Mouse (Mus musculus) liver, embryonic 15.5 days (tissue): ENCODE measurements at regions not wholly inside any gene's neighbourhood (a gene's known extent, or its start where the extent isn't known, plus 50 kb on each side); places are given as distances from the start of the nearest gene placed in this dataset.
A peak's percentile ranks its signal among the peaks of the same experiment; 100 is the strongest.
"Not testable (repeated sequence)": the region's sequence is repeated elsewhere in the genome, so short reads cannot be mapped to it uniquely, and the experiment has no call there.

Experiments used
- ATAC-seq: fragments of 200-750 bp; cut with Nextera tagmentation; 2 replicates; pipeline ENCODE4 v1.8.0; 2017; ENCODE audit warnings: moderate number of reproducible peaks, mild to moderate bottlenecking, moderate library complexity; ENCODE audit not compliant: insufficient read depth
- H3K27ac ChIP-seq: fragments of 300-500 bp; sonication (generic); replicated peaks from 2 replicates; pipeline ENCODE4 v1.5.1; 2015; ENCODE audit warnings: mild to moderate bottlenecking, inconsistent platforms
- H3K27me3 ChIP-seq: fragments of 300-500 bp; sonication (generic); 2 replicates; pipeline ENCODE4 v1.6.1; 2015; ENCODE audit warnings: mild to moderate bottlenecking, inconsistent platforms
- H3K36me3 ChIP-seq: fragments of 300-500 bp; sonication (generic); replicated peaks from 2 replicates; pipeline ENCODE4 v1.6.1; 2015; ENCODE audit warnings: moderate library complexity, mild to moderate bottlenecking, inconsistent platforms
- H3K4me1 ChIP-seq: fragments of 300-500 bp; sonication (generic); replicated peaks from 2 replicates; pipeline ENCODE4 v1.6.1; 2015; ENCODE audit warnings: inconsistent platforms
- H3K4me2 ChIP-seq: fragments of 300-500 bp; sonication (generic); 2 replicates; pipeline ENCODE4 v1.6.1; 2015; ENCODE audit warnings: moderate library complexity, mild to moderate bottlenecking, inconsistent platforms
- H3K4me3 ChIP-seq: fragments of 300-500 bp; sonication (generic); replicated peaks from 2 replicates; pipeline ENCODE4 v1.5.1; 2015; ENCODE audit warnings: mild to moderate bottlenecking, inconsistent platforms
- H3K9ac ChIP-seq: fragments of 300-500 bp; sonication (generic); 2 replicates; pipeline ENCODE4 v1.6.1; 2015; ENCODE audit warnings: moderate library complexity, mild to moderate bottlenecking, inconsistent platforms
- H3K9me3 ChIP-seq: fragments of 300-500 bp; sonication (generic); replicated peaks from 2 replicates; pipeline ENCODE4 v1.6.1; 2016; ENCODE audit warnings: inconsistent platforms
- WGBS: fragments of 180-500 bp; shearing (Covaris S2); methylation state at CpG from one replicate; pipeline ENCODE4 v1.1.7; 2015; ENCODE audit warnings: mixed read lengths; ENCODE audit not compliant: insufficient replicate concordance; 5-methylcytosine and 5-hydroxymethylcytosine counted together

- ATAC-seq = no peak
- Histone ChIP-seq H3K4me3 (peak overlapping the region; percentile 5; the same call in 1 of the 2 replicates), H3K9ac (no peak overlapping the region), H3K4me2 (peak overlapping the region; percentile 16; the same call in 1 of the 2 replicates), H3K36me3 (no peaks in the 10 kb centered on the region), H3K27ac (peak overlapping the region; percentile 49), H3K9me3 (no peaks in the 10 kb centered on the region), H3K27me3 (no peaks in the 10 kb centered on the region), H3K4me1 (no peaks in the 10 kb centered on the region)
- WGBS = 40% methylated on average over 4 of the region's 4 CpGs
Observed at GRCm38 (mm10) chr5:148651736-148652135, 99.1 kb upstream of the Ubl3 start.

GRCm38 (mm10) chr5:148649573-148649972 lies 97.0 kb upstream of the Ubl3 start:
- not testable (repeated sequence) for H3K27ac ChIP-seq, H3K4me1 ChIP-seq, H3K9ac ChIP-seq, H3K27me3 ChIP-seq, H3K36me3 ChIP-seq, H3K4me2 ChIP-seq, H3K9me3 ChIP-seq, H3K4me3 ChIP-seq, ATAC-seq
- 67% methylated on average over 7 of the region's 7 CpGs for WGBS

DNA sequence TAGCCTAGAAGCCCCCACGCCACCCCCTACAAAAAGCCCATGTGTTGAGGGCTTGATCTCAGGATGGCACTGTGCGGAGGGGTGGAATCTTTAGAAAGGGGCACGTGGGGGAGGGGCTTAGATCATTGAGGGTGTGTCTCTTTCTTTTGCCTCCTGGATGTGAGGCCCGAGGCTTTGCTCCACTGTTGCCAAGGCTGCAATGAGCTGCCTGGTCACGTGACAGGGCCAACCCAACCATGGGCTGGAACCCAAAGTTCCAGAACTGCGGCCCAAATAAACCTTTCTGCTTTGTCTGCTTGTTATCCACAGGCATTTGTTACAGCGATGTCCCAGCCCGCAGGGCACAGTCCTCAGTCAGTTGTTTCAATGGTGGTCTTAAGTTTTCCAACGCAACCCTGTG lies 96.5 kb upstream of the Ubl3 start:
- H3K4me3 ChIP-seq = no peak overlapping the region
- H3K4me1 ChIP-seq = no peaks in the 10 kb centered on the region
- 64% methylated on average over 9 of the region's 9 CpGs for WGBS
- no peak overlapping the region for H3K9ac ChIP-seq
- H3K27ac ChIP-seq = no peak overlapping the region
- no peak for ATAC-seq
- no peaks in the 10 kb centered on the region for H3K36me3 ChIP-seq
- no peaks in the 10 kb centered on the region for H3K27me3 ChIP-seq
- H3K4me2 ChIP-seq = no peak overlapping the region
- H3K9me3 ChIP-seq = no peaks in the 10 kb centered on the region

GRCm38 (mm10) chr5:148647644-148648043 lies 95.1 kb upstream of the Ubl3 start:
- 24% methylated on average over 2 of the region's 2 CpGs for WGBS
- Histone ChIP-seq H3K9me3 (no peaks in the 10 kb centered on the region), H3K4me2 (no peak overlapping the region), H3K9ac (no peak overlapping the region), H3K4me3 (no peak overlapping the region), H3K27me3 (no peaks in the 10 kb centered on the region), H3K4me1 (no peaks in the 10 kb centered on the region), H3K27ac (no peak overlapping the region), H3K36me3 (no peaks in the 10 kb centered on the region)
- no peak for ATAC-seq

GRCm38 (mm10) chr5:148645772-148646171 lies 93.2 kb upstream of the Ubl3 start:
- H3K9ac ChIP-seq = no peak overlapping the region
- H3K4me3 ChIP-seq = no peak overlapping the region
- H3K27me3 ChIP-seq = no peaks in the 10 kb centered on the region
- H3K9me3 ChIP-seq = no peaks in the 10 kb centered on the region
- no peak for ATAC-seq
- no peak overlapping the region for H3K4me2 ChIP-seq
- 44% methylated on average over 4 of the region's 4 CpGs for WGBS
- no peaks in the 10 kb centered on the region for H3K4me1 ChIP-seq
- no peak overlapping the region for H3K27ac ChIP-seq
- H3K36me3 ChIP-seq = no peaks in the 10 kb centered on the region

GRCm38 (mm10) chr5:148645191-148645681 lies 92.6 kb upstream of the Ubl3 start:
- Histone ChIP-seq H3K9me3 (no peaks in the 10 kb centered on the region), H3K4me2 (no peak overlapping the region), H3K4me3 (no peak overlapping the region), H3K27me3 (no peaks in the 10 kb centered on the region), H3K27ac (no peak overlapping the region), H3K4me1 (no peaks in the 10 kb centered on the region), H3K36me3 (no peaks in the 10 kb centered on the region), H3K9ac (no peak overlapping the region)
- no peak for ATAC-seq
- 67% methylated on average over 10 of the region's 10 CpGs for WGBS

- no peak for ATAC-seq
- 78% methylated on average over 7 of the region's 7 CpGs for WGBS
Observed at GRCm38 (mm10) chr5:148644345-148644744, 91.8 kb upstream of the Ubl3 start.

DNA sequence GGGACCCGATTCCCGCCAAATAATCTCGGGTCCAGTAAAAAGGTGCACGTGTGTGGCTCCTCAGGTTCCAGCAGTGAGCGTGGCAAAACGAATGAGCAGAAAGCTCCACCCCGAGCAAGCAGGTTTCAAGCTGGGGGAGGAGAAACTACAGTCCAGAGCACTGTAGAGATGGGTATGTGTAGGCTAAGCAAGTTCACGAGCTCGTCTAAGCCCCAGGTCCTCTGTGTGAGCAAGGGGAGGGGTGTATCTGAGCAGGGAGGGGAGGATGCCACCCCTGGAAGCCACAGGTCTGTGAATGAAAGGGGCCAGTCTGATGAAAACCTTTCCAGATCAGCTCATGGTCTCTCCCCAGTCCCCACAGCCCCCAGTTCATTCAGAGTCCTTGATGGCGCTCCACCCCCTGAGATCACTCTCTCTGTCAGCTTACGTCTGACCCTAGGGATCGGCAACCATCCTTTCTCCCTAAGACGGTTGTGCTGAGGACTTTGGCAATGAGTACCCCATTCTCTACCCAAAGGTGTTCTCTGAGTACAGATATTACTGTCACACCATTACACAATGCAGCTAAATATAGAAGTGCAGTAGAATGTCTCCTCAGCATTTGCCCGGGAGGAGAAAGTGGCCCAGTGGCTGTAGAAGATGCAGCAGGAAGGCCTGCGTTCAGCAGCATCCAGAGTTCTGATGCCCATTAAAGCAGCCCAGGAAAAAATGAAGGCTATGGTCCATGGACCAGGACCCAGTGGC lies 89.2 kb upstream of the Ubl3 start:
- Histone ChIP-seq H3K27me3 (no peaks in the 10 kb centered on the region), H3K4me2 (no peak overlapping the region), H3K4me1 (no peaks in the 10 kb centered on the region), H3K4me3 (no peak overlapping the region), H3K9ac (no peak overlapping the region), H3K27ac (no peak overlapping the region), H3K9me3 (no peaks in the 10 kb centered on the region), H3K36me3 (no peaks in the 10 kb centered on the region)
- no peak for ATAC-seq
- 50% methylated on average over 15 of the region's 15 CpGs for WGBS

More at GRCm38 (mm10) chr5:148644345-148644744, 91.8 kb upstream of the Ubl3 start:
- no peak overlapping the region for H3K9ac ChIP-seq
- no peaks in the 10 kb centered on the region for H3K36me3 ChIP-seq
- no peak overlapping the region for H3K4me3 ChIP-seq
- no peaks in the 10 kb centered on the region for H3K27me3 ChIP-seq
- no peak overlapping the region for H3K27ac ChIP-seq
- H3K4me1 ChIP-seq = no peaks in the 10 kb centered on the region
- H3K9me3 ChIP-seq = no peaks in the 10 kb centered on the region
- H3K4me2 ChIP-seq = no peak overlapping the region

- Histone ChIP-seq H3K9me3 (no peaks in the 10 kb centered on the region), H3K4me2 (no peak overlapping the region), H3K9ac (no peak overlapping the region), H3K36me3 (no peaks in the 10 kb centered on the region), H3K27me3 (no peaks in the 10 kb centered on the region), H3K4me1 (no peaks in the 10 kb centered on the region), H3K4me3 (no peak overlapping the region), H3K27ac (no peak overlapping the region)
- WGBS = 41% methylated on average over 14 of the region's 14 CpGs
- ATAC-seq = no peak
Observed at GRCm38 (mm10) chr5:148640523-148640922, 87.9 kb upstream of the Ubl3 start.

GRCm38 (mm10) chr5:148634919-148635356 lies 82.3 kb upstream of the Ubl3 start:
- Histone ChIP-seq H3K27me3 (no peaks in the 10 kb centered on the region), H3K4me3 (no peak overlapping the region), H3K36me3 (no peaks in the 10 kb centered on the region), H3K9ac (no peak overlapping the region), H3K4me2 (no peak overlapping the region), H3K4me1 (peaks cover 16% of the 10 kb centered on the region; the same call in 1 of the 2 replicates), H3K27ac (no peak overlapping the region), H3K9me3 (no peaks in the 10 kb centered on the region)
- 51% methylated on average over 11 of the region's 11 CpGs for WGBS
- ATAC-seq = 0 out of 2 replicates have a peak, but pooled peaks have one; percentile 22

GRCm38 (mm10) chr5:148633999-148634398 lies 81.4 kb upstream of the Ubl3 start:
- no peaks in the 10 kb centered on the region for H3K36me3 ChIP-seq
- no peaks in the 10 kb centered on the region for H3K9me3 ChIP-seq
- ATAC-seq = no peak
- no peak overlapping the region for H3K27ac ChIP-seq
- WGBS = 16% methylated on average over 5 of the region's 5 CpGs
- no peaks in the 10 kb centered on the region for H3K27me3 ChIP-seq
- H3K4me3 ChIP-seq = no peak overlapping the region
- H3K4me2 ChIP-seq = no peak overlapping the region
- peaks cover 16% of the 10 kb centered on the region; the same call in 1 of the 2 replicates for H3K4me1 ChIP-seq
- no peak overlapping the region for H3K9ac ChIP-seq
